Mouse (Mus musculus) hindbrain, embryonic 14.5 days (tissue): ENCODE measurements at regions not wholly inside any gene's neighbourhood (a gene's known extent, or its start where the extent isn't known, plus 50 kb on each side); places are given as distances from the start of the nearest gene placed in this dataset.

Experiments
- ATAC-seq: fragments of 200-750 bp; cut with Nextera tagmentation; 2 replicates; pipeline ENCODE4 v1.8.0; 2017; ENCODE audit warnings: moderate number of reproducible peaks, mild to moderate bottlenecking, moderate TSS enrichment, moderate library complexity; ENCODE audit not compliant: low FRiP score
- DNase-seq: peaks from one replicate; pipeline ENCODE4 v3.0.0-alpha.2; 2015; ENCODE audit warnings: low spot score
- H3K27ac ChIP-seq: fragments of 300-500 bp; sonication (generic); 2 replicates; pipeline ENCODE4 v1.5.1; 2014; ENCODE audit warnings: mild to moderate bottlenecking, moderate library complexity
- H3K27me3 ChIP-seq: fragments of 300-500 bp; sonication (generic); 2 replicates; pipeline ENCODE4 v1.6.1; 2014; ENCODE audit warnings: mild to moderate bottlenecking, low read length, mixed read lengths; ENCODE audit not compliant: control insufficient read depth, insufficient read depth
- H3K36me3 ChIP-seq: fragments of 300-500 bp; sonication (generic); replicated peaks from 2 replicates; pipeline ENCODE4 v1.6.1; 2014; ENCODE audit not compliant: control insufficient read depth, insufficient read depth
- H3K4me1 ChIP-seq: fragments of 300-500 bp; sonication (generic); replicated peaks from 2 replicates; pipeline ENCODE4 v1.6.1; 2014; ENCODE audit warnings: antibody characterized with exemption, low read length, mixed read lengths; ENCODE audit not compliant: control insufficient read depth, insufficient read depth
- H3K4me2 ChIP-seq: fragments of 300-500 bp; sonication (generic); replicated peaks from 2 replicates; pipeline ENCODE4 v1.6.1; 2014; ENCODE audit warnings: mild to moderate bottlenecking, moderate library complexity
- H3K4me3 ChIP-seq: fragments of 300-500 bp; sonication (generic); replicated peaks from 2 replicates; pipeline ENCODE4 v1.5.1; 2014; ENCODE audit warnings: mild to moderate bottlenecking, low read length
- H3K9ac ChIP-seq: fragments of 300-500 bp; sonication (generic); 2 replicates; pipeline ENCODE4 v1.6.1; 2014
- H3K9me3 ChIP-seq: fragments of 300-500 bp; sonication (generic); 2 replicates; pipeline ENCODE4 v1.6.1; 2016; ENCODE audit warnings: low read length; ENCODE audit not compliant: control insufficient read depth
- WGBS: fragments of 180-500 bp; shearing (Covaris S2); extraction: QIAGEN DNeasy Blood & Tissue Kit; methylation state at CpG from one replicate; pipeline ENCODE4 v1.1.7; 2014; 5-methylcytosine and 5-hydroxymethylcytosine counted together

DNA sequence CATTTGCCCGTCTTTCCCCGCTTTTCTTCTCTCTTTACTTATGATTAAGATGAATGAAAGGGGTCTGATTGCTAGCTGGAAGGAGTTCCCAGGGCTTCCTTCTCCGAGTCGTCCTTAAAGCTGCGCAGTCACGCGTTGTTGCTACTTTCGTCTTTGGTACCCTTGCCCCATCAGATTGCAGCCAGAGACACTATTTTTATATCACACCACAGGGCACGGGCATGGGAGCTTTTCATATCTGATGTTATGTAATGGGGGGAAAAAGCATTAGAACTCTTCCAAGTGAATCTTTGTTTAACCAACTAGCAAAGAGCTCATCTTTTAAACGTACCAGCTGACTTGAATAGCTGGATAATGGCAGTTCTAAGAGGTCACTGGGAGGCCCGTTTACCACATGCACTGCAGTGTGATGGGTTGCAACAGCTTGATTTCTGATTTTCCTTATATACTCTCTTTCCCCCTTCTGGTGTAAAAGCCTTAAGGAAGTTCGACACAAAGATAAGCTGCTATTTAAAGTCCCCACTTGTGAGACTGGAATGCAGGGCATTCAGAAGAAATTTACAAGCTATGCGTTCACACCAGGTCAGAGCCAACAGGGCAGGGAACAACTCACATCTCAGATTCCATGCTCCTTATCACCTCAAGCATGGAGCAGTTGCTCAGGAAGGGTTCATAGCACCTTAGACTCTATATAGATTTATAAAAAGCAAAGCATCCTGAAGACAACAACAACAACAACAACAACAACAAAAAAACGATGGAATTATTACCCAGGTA is 55.5 kb upstream of the Prickle1 start:
- H3K4me2 ChIP-seq, result no peak overlapping the region
- ATAC-seq (no peak), DNase-seq (no peak)
- no peaks in the 10 kb centered on the region for H3K9me3 ChIP-seq
- no peak overlapping the region for H3K4me3 ChIP-seq
- no peak overlapping the region for H3K27ac ChIP-seq
- WGBS, result 79% methylated on average over 14 of the region's 14 CpGs
- H3K4me1 ChIP-seq, result no peaks in the 10 kb centered on the region
- H3K27me3 ChIP-seq, result no peaks in the 10 kb centered on the region
- H3K36me3 ChIP-seq, result no peaks in the 10 kb centered on the region
- no peak overlapping the region for H3K9ac ChIP-seq

DNA sequence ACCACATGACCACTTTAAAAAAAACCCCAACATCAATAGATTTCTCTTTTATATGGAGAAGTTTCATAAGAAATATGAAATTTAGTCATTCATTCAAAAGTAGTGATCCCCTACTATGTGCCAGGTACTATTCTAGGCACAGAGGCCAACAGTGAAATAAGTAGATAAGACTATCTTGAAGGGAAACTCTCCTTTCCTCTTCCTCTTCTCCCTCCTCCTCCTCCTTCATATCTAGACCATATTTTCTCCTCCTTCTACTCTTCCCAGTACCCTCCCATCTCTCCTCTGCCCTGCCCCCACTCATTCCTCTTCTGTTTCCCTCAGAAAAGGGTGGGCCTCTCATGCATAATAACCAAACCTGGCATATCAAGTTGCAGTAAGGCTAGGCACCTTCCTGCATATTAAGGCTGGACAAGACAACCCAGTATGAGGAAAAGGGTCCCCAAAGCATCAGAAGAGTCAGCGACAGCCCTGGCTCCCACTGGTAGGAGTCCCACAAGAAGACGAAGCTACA is 54.4 kb upstream of the Prickle1 start:
- Histone ChIP-seq H3K4me2 (no peak overlapping the region), H3K9ac (no peak overlapping the region), H3K36me3 (no peaks in the 10 kb centered on the region), H3K4me3 (no peak overlapping the region), H3K27ac (no peak overlapping the region), H3K9me3 (no peaks in the 10 kb centered on the region), H3K4me1 (no peaks in the 10 kb centered on the region), H3K27me3 (no peaks in the 10 kb centered on the region)
- no peak for ATAC-seq
- WGBS, result 80% methylated on average over 2 of the region's 2 CpGs
- DNase-seq, result no peak

DNA sequence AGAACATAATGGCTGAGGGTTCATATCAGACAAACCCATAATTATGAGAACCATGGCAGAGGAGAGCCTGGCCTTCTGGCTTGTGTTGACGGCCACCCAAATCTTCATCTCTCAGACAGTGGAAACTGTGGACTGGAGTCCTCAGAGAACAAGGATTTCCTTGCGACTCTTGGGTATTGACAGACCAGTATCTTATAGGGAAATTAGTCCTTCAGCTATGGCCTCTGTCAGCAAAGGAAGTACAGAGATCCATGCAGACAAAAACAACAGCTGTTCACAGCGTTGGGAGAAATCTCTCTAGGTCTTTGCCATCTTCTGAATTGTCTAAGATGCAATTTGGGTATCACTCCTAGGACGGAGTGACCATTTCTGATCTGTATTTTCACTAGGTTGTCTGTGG is 53.0 kb upstream of the Prickle1 start:
- Histone ChIP-seq H3K4me1 (no peaks in the 10 kb centered on the region), H3K9ac (no peak overlapping the region), H3K9me3 (no peaks in the 10 kb centered on the region), H3K36me3 (no peaks in the 10 kb centered on the region), H3K27ac (no peak overlapping the region), H3K27me3 (no peaks in the 10 kb centered on the region), H3K4me2 (no peak overlapping the region), H3K4me3 (no peak overlapping the region)
- ATAC-seq (no peak), DNase-seq (no peak)
- WGBS, result 86% methylated on average over 4 of the region's 4 CpGs

DNA sequence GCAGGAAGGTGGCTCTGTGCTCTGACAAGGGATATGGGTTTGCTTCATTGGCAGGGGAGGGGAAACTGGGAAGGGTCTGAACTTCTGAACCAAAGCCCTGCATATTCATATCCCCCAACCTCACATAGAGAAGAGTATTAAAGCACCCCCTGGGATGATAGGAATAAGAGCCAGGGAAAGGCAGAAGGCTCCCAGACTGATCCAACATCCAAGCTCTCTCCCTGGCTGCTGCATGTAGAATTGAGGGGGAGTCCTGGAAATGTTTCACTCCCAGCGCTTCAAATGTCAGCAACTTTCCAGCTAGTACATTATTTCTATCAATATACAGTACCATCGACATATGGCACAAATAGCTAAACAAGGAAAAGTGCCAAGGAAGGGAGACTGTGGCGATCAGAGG is 51.1 kb upstream of the Prickle1 start:
- Histone ChIP-seq H3K27me3 (no peaks in the 10 kb centered on the region), H3K9me3 (no peaks in the 10 kb centered on the region), H3K4me1 (no peaks in the 10 kb centered on the region), H3K4me2 (no peak overlapping the region), H3K4me3 (no peak overlapping the region), H3K9ac (no peak overlapping the region), H3K27ac (no peak overlapping the region), H3K36me3 (no peaks in the 10 kb centered on the region)
- ATAC-seq (no peak), DNase-seq (no peak)
- WGBS, result 95% methylated on average over 3 of the region's 3 CpGs

DNA sequence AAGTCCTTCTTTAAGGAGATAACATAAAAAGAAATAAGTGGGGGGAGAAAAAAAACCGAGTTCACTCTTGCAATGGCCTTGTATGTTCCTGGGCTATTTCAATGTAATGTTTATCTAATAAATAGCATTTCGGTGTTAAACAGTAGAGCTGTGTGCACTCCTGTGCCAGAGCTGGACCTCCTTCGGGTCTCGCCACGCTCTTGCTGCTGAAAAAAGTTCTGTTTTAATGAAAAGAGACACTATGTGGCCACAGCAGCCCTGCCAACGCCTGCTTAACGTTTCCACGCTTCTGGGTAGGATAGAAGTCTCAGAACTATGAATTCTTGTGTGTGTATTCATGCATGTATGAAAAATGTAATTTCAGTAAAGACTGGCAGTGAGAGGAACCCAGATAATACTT is 50.3 kb upstream of the Prickle1 start:
- ATAC-seq (no peak), DNase-seq (no peak)
- Histone ChIP-seq H3K27ac (no peak overlapping the region), H3K4me2 (no peak overlapping the region), H3K4me3 (no peak overlapping the region), H3K27me3 (no peaks in the 10 kb centered on the region), H3K36me3 (no peaks in the 10 kb centered on the region), H3K9ac (no peak overlapping the region), H3K4me1 (no peaks in the 10 kb centered on the region), H3K9me3 (no peaks in the 10 kb centered on the region)
- WGBS, result 77% methylated on average over 8 of the region's 8 CpGs
